Mouse (Mus musculus) C2C12 (cell line): ENCODE measurements around the gene Oxct1.

Experiments used
- CEBPB ChIP-seq: IDR thresholded peaks from one replicate; pipeline ENCODE4 v1.6.1; 2011; ENCODE audit warnings: low read depth, mild to moderate bottlenecking, control low read depth, moderate library complexity
- CTCF ChIP-seq: IDR thresholded peaks from one replicate; pipeline ENCODE4 v1.5.1; 2011; ENCODE audit not compliant: control insufficient read depth, insufficient read depth, insufficient read length
- MAX ChIP-seq: IDR thresholded peaks from one replicate; pipeline ENCODE4 v1.6.1; 2011; ENCODE audit warnings: mild to moderate bottlenecking, control low read depth
- MYOD1 ChIP-seq: IDR thresholded peaks from one replicate; pipeline ENCODE4 v1.6.1; 2011; ENCODE audit warnings: low read depth; ENCODE audit not compliant: control insufficient read depth, insufficient read length
- MYOG ChIP-seq: IDR thresholded peaks from one replicate; pipeline ENCODE4 v1.6.1; 2011; ENCODE audit not compliant: control insufficient read depth, insufficient read length; ENCODE audit errors: extremely low read depth
- USF1 ChIP-seq: IDR thresholded peaks from one replicate; pipeline ENCODE4 v1.6.1; 2011; ENCODE audit warnings: low read depth, mild to moderate bottlenecking, control low read depth, moderate library complexity

- TF ChIP-seq CTCF = no peak
- TF ChIP-seq MYOD1 = no peak
- TF ChIP-seq USF1 = no peak
- no peak for TF ChIP-seq MAX
- no peak for TF ChIP-seq CEBPB
- TF ChIP-seq MYOG = no peak
Observed at GRCm38 (mm10) chr15:4025508-4025904, 677 bp upstream of the Oxct1 start.
